Mouse (Mus musculus): Measurements from ENCODE around the gene Gm12248. TPM values are rescaled to one million over a fixed set of nuclear protein-coding genes. Genes with fewer than 3 reads are reported as not detected.

The Gm12248 gene
- polyA plus RNA-seq, 1 experiment from 2014 or later: not detected

Other genes with a start within 250 kb of the Gm12248 start
- gene Larp1, start 84.1 kb downstream of the Gm12248 start, polyA plus RNA-seq (2018): 48.8 to 67.1 TPM (median 59.1 TPM) in 3 replicates
- 35.8 to 41.5 TPM (median 36.2 TPM) in 3 replicates for gene Cnot8, start 11.0 kb upstream of the Gm12248 start, polyA plus RNA-seq (2018)
- gene Gemin5, start 75.4 kb upstream of the Gm12248 start, polyA plus RNA-seq (2018): 4.7 to 12.0 TPM (median 5.4 TPM) in 3 replicates
- gene Mrpl22, start 78.5 kb upstream of the Gm12248 start, polyA plus RNA-seq (2018): 36.9 to 51.5 TPM (median 42.8 TPM) in 3 replicates
- 25.7 to 94.8 TPM (median 34.2 TPM) in 3 replicates for gene Igtp, start 106.4 kb upstream of the Gm12248 start, polyA plus RNA-seq (2018)
- gene Irgm2, start 106.5 kb upstream of the Gm12248 start, polyA plus RNA-seq (2018): 32.0 to 97.2 TPM (median 40.6 TPM) in 3 replicates
- gene 4930438A08Rik, start 181.7 kb upstream of the Gm12248 start, polyA plus RNA-seq (2018): 0.17 TPM in 1 of 3 replicates, not detected in the others
- gene Zfp692, start 213.9 kb upstream of the Gm12248 start, polyA plus RNA-seq (2018): 2.9 to 5.3 TPM (median 4.7 TPM) in 3 replicates
- gene Zfp672, start 237.2 kb upstream of the Gm12248 start, polyA plus RNA-seq (2018): 7.9 to 19.4 TPM (median 9.7 TPM) in 3 replicates
- 6.4 to 11.1 TPM (median 8.6 TPM) in 3 replicates for gene Sh3bp5l, start 237.6 kb upstream of the Gm12248 start, polyA plus RNA-seq (2018)